22 mouse cellular contexts compared by ENCODE assay signal in genomic region chr2:93449657-93450056, GRCm38 (mm10). TPM values are rescaled to one million over a fixed set of nuclear protein-coding genes. Genes with fewer than 3 reads are reported as not detected.
DNase-seq lines count a peak whose midpoint lies in the region; ATAC-seq and TF ChIP-seq lines count a peak whose summit lies in the region.
"Had no signal": no experiment of that assay in that cellular context is flagged by ENCODE, and none has a peak within 500 bp of the region (broad histone marks: within the 10 kb centered on the region; RNA-seq: fewer than 3 reads in every experiment).

No protein-coding gene starts in this region.

- H3K36me3 ChIP-seq in forebrain, embryonic 10.5 days (replicated peaks): no peaks in the 10 kb centered on the region
- H3K36me3 ChIP-seq in forebrain, postnatal 0 days (ENCODE audit: insufficient read depth): no peaks in the 10 kb centered on the region
- no peaks in the 10 kb centered on the region for H3K36me3 ChIP-seq in liver, embryonic 11.5 days (ENCODE audit: control insufficient read depth, insufficient read depth, low read length)
- H3K36me3 ChIP-seq in liver, postnatal 0 days (replicated peaks; ENCODE audit: insufficient read depth, low read length): peaks cover 4% of the 10 kb centered on the region; the same call in 1 of the 2 replicates
- H3K36me3 ChIP-seq: forebrain, embryonic 12.5 days; hindbrain, embryonic 12.5 days; midbrain, embryonic 15.5 days; neural tube, embryonic 15.5 days; stomach, embryonic 15.5 days had no signal

- TF ChIP-seq CTCF in forebrain, postnatal 0 days (IDR thresholded peaks at IDR 0.05; ENCODE audit: low read depth): no peak
- TF ChIP-seq CTCF in liver, postnatal 0 days (IDR thresholded peaks at IDR 0.05; ENCODE audit: low read depth): no peak

- intact Hi-C loops in left cerebral cortex, postnatal 25 days (cut with DNase I): no loop called here

- H3K27me3 ChIP-seq in forebrain, embryonic 10.5 days (ENCODE audit: poor library complexity, severe bottlenecking): peaks cover 14% of the 10 kb centered on the region; the same call in 1 of the 2 replicates
- H3K27me3 ChIP-seq in forebrain, postnatal 0 days (ENCODE audit: insufficient read depth, low read length): no peaks in the 10 kb centered on the region
- no peaks in the 10 kb centered on the region for H3K27me3 ChIP-seq in liver, embryonic 11.5 days (replicated peaks; ENCODE audit: control insufficient read depth, insufficient read depth, low read length)
- no peaks in the 10 kb centered on the region for H3K27me3 ChIP-seq in liver, postnatal 0 days (ENCODE audit: insufficient read depth, low read length)
- H3K27me3 ChIP-seq: CH12.LX; forebrain, embryonic 12.5 days; hindbrain, embryonic 12.5 days; midbrain, embryonic 15.5 days; neural tube, embryonic 15.5 days; stomach, embryonic 15.5 days had no signal

- ATAC-seq in forebrain, postnatal 0 days: no peak
- no peak for ATAC-seq in liver, embryonic 11.5 days (replicated peaks; ENCODE audit: low FRiP score)
- no peak for ATAC-seq in liver, postnatal 0 days
- ATAC-seq: inflammation-experienced regulatory T-cells, adult 6 months; midbrain, embryonic 15.5 days had no signal

- H3K9me3 ChIP-seq in forebrain, embryonic 10.5 days: no peaks in the 10 kb centered on the region
- no peaks in the 10 kb centered on the region for H3K9me3 ChIP-seq in forebrain, postnatal 0 days (ENCODE audit: low read length)
- no peaks in the 10 kb centered on the region for H3K9me3 ChIP-seq in liver, embryonic 11.5 days (ENCODE audit: control insufficient read depth, low read length)
- no peaks in the 10 kb centered on the region for H3K9me3 ChIP-seq in liver, postnatal 0 days (ENCODE audit: low read length)
- H3K9me3 ChIP-seq: forebrain, embryonic 12.5 days; hindbrain, embryonic 12.5 days; midbrain, embryonic 15.5 days; neural tube, embryonic 15.5 days; stomach, embryonic 15.5 days had no signal

- WGBS in forebrain, embryonic 10.5 days: 70% methylated on average over 2 of the region's 2 CpGs
- WGBS in forebrain, postnatal 0 days: 74% methylated on average over 2 of the region's 2 CpGs
- 50% methylated on average over 2 of the region's 2 CpGs for WGBS in liver, embryonic 11.5 days
- WGBS in liver, postnatal 0 days (ENCODE audit: insufficient replicate concordance): 43% methylated on average over 2 of the region's 2 CpGs

- H3K9ac ChIP-seq in forebrain, postnatal 0 days: no peak overlapping the region
- 0 out of 2 replicates have a peak overlapping the region, but pooled peaks have one; percentile 10 for H3K9ac ChIP-seq in liver, embryonic 11.5 days (ENCODE audit: low read depth, low read length)
- no peak overlapping the region for H3K9ac ChIP-seq in liver, postnatal 0 days (replicated peaks)
- H3K9ac ChIP-seq: forebrain, embryonic 12.5 days; hindbrain, embryonic 12.5 days; midbrain, embryonic 15.5 days; neural tube, embryonic 15.5 days; stomach, embryonic 15.5 days had no signal

- H3K4me2 ChIP-seq in forebrain, postnatal 0 days (ENCODE audit: low read depth): no peak overlapping the region
- no peak overlapping the region for H3K4me2 ChIP-seq in liver, embryonic 11.5 days
- H3K4me2 ChIP-seq in liver, postnatal 0 days (ENCODE audit: low read depth, low read length): no peak overlapping the region
- H3K4me2 ChIP-seq: forebrain, embryonic 12.5 days; hindbrain, embryonic 12.5 days; midbrain, embryonic 15.5 days; neural tube, embryonic 15.5 days; stomach, embryonic 15.5 days had no signal

- peak overlapping the region; percentile 31; the same call in 1 of the 2 replicates for H3K27ac ChIP-seq in forebrain, embryonic 10.5 days
- H3K27ac ChIP-seq in forebrain, postnatal 0 days (ENCODE audit: low read depth, low read length): no peak overlapping the region
- H3K27ac ChIP-seq in liver, embryonic 11.5 days (ENCODE audit: low read depth, low read length): no peak overlapping the region; the same call in 1 of the 2 replicates
- H3K27ac ChIP-seq in liver, postnatal 0 days (ENCODE audit: low read depth): peak overlapping the region; percentile 23; the same call in 1 of the 2 replicates
- H3K27ac ChIP-seq: forebrain, embryonic 12.5 days; heart, adult 2 months; hindbrain, embryonic 12.5 days; midbrain, embryonic 15.5 days; neural tube, embryonic 15.5 days had no signal

- TF ChIP-seq EP300 in liver, postnatal 0 days (IDR thresholded peaks at IDR 0.05; ENCODE audit: low read depth): no peak

- H3K4me3 ChIP-seq in forebrain, embryonic 10.5 days: no peak overlapping the region
- no peak overlapping the region for H3K4me3 ChIP-seq in forebrain, postnatal 0 days (ENCODE audit: low read depth, low read length)
- H3K4me3 ChIP-seq in liver, embryonic 11.5 days (ENCODE audit: low read depth, low read length): no peak overlapping the region
- no peak overlapping the region for H3K4me3 ChIP-seq in liver, postnatal 0 days (ENCODE audit: low read depth, low read length)
- H3K4me3 ChIP-seq: forebrain, embryonic 12.5 days; heart, adult 2 months; hindbrain, embryonic 12.5 days; midbrain, embryonic 15.5 days; myocyte; neural tube, embryonic 15.5 days; stomach, embryonic 15.5 days had no signal

- peaks cover 45% of the 10 kb centered on the region for H3K4me1 ChIP-seq in forebrain, embryonic 10.5 days
- no peaks in the 10 kb centered on the region for H3K4me1 ChIP-seq in forebrain, postnatal 0 days (ENCODE audit: insufficient read depth)
- H3K4me1 ChIP-seq in liver, embryonic 11.5 days (replicated peaks; ENCODE audit: control insufficient read depth, insufficient read depth, low read length): peaks cover 65% of the 10 kb centered on the region
- peaks cover 89% of the 10 kb centered on the region for H3K4me1 ChIP-seq in liver, postnatal 0 days (ENCODE audit: insufficient read depth)

- DNase-seq in forebrain, embryonic 10.5 days (ENCODE audit: extremely low spot score, low spot score): no peak
- no peak for DNase-seq in forebrain, postnatal 0 days
- DNase-seq in liver, embryonic 11.5 days (ENCODE audit: low spot score): no peak
- DNase-seq in liver: no peak
- peak; percentile 57 for DNase-seq in induced T-regulatory cell, adult 2 months (ENCODE audit: low read depth)
- no peak for DNase-seq in liver, postnatal 0 days
- no peak for DNase-seq in left cerebral cortex, postnatal 25 days (ENCODE audit: low spot score in 2 of 2)
- no peak for DNase-seq in adrenal gland, adult (ENCODE audit: inconsistent age in 2 of 2, low spot score in 1 of 2)
- DNase-seq: cerebellum, adult 8-10 months; embryo, embryonic 11 days; gastrocnemius, postnatal 14 days; heart, adult 2 months; lung, postnatal 10 days; spleen, adult 18-20 months had no signal

RNA-seq across cellular contexts. Expression of gene Cd82, which starts 13.3 kb away (rescaled TPM):
- polyA plus RNA-seq in forebrain, embryonic 10.5 days (2016; fragmentation: Nextera tagmentation; extraction: Ambion mirVana): 5.0 and 5.3 TPM in 2 replicates
- total RNA-seq in forebrain, postnatal 0 days (2014; rRNA removed): 9.7 and 12.7 TPM in 2 replicates
- polyA plus RNA-seq in forebrain, postnatal 0 days (2015; fragmentation: Nextera tagmentation; extraction: Ambion mirVana): 19.3 and 20.7 TPM in 2 replicates
- 16.5 and 16.9 TPM in 2 replicates for polyA plus RNA-seq in liver, embryonic 11.5 days (2014; fragmentation: Nextera tagmentation; extraction: Ambion mirVana)
- 81.0 and 87.7 TPM in 2 replicates for polyA plus RNA-seq in liver, postnatal 0 days (2015; fragmentation: Nextera tagmentation; extraction: Ambion mirVana)
- 10 to 100 TPM; 15.7 to 16.3 TPM for total RNA-seq in left cerebral cortex, postnatal 25 days (2021)

Comparison
In these comparisons a context has a peak if more than half of its experiments do, and no peak if none do; other contexts are left out.
1. H3K27ac ChIP-seq: peak in forebrain, embryonic 10.5 days (single experiment) and liver, postnatal 0 days (single experiment); none in forebrain, postnatal 0 days (single experiment) and liver, embryonic 11.5 days (single experiment).